Mouse (Mus musculus) heart, adult 2 months (tissue): ENCODE data around the gene Ndp.

Source experiments
- CTCF ChIP-seq: fragments of 200-600 bp; IDR thresholded peaks from 2 replicates; pipeline ENCODE4 v1.8.1; 2022; ENCODE audit warnings: antibody characterized with exemption, mild to moderate bottlenecking, moderate library complexity
- POLR2A ChIP-seq: fragments of 200-500 bp; IDR thresholded peaks from 2 replicates; pipeline ENCODE4 v1.6.1; 2011; ENCODE audit warnings: mild to moderate bottlenecking, low read depth, low read length, control low read depth; ENCODE audit not compliant: insufficient read depth

DNA sequence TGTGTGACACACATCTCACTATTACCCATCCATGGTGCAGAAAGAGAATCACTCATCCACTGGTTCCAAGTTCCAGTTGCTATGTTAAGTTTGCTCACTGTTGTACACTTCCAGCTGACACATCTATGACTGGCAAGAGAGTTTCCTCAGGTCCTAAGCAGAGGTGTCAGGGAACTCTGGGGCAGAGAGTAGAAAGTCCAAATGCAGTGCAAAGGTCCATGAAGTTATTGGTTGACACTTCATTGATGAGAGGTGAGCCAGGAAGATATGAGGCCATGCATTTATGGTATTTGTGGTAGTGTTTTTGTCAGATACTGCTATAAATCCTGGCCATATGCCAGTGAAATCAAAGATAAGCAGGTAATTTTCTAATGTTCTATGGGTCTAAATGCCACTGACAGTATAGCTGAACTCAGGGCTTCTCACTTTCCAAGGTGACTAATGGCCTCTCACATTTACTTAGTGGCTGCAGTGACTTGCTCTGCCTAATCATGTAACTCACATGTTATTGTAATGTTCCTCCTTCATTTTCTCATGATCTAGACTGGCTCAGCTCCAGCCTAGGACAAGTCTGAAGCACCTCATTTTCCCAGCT, 75.0 kb downstream of the Ndp start:
- TF ChIP-seq CTCF (no peak), POLR2A (no peak)
